Mouse (Mus musculus): ENCODE measurements around the gene Dlg3. TPM values are rescaled to one million over a fixed set of nuclear protein-coding genes. Genes with fewer than 3 reads are reported as not detected.

Gene Dlg3
- polyA plus RNA-seq, 1 experiment from 2014 or later: 9.4 TPM

Other genes starting within 250 kb of the Dlg3 start
- not detected in 2 replicates for gene Dgat2l6, start 242.9 kb upstream of the Dlg3 start, polyA plus RNA-seq (2015; fragmentation: Nextera tagmentation; extraction: Ambion mirVana)
- not detected in 2 replicates for gene Awat1, start 195.5 kb upstream of the Dlg3 start, polyA plus RNA-seq (2015; fragmentation: Nextera tagmentation; extraction: Ambion mirVana)
- not detected in 2 replicates for gene P2ry4, start 172.9 kb upstream of the Dlg3 start, polyA plus RNA-seq (2015; fragmentation: Nextera tagmentation; extraction: Ambion mirVana)
- 0.27 TPM in 1 of 2 replicates, not detected in the other for gene Arr3, start 162.2 kb upstream of the Dlg3 start, polyA plus RNA-seq (2015; fragmentation: Nextera tagmentation; extraction: Ambion mirVana)
- 13.2 and 14.0 TPM in 2 replicates for gene Kif4, start 142.0 kb upstream of the Dlg3 start, polyA plus RNA-seq (2015; fragmentation: Nextera tagmentation; extraction: Ambion mirVana)
- gene Pdzd11, start 141.2 kb upstream of the Dlg3 start, polyA plus RNA-seq (2015; fragmentation: Nextera tagmentation; extraction: Ambion mirVana): 121 and 135 TPM in 2 replicates
- 24.8 and 26.1 TPM in 2 replicates for gene Gdpd2, start 37.8 kb upstream of the Dlg3 start, polyA plus RNA-seq (2015; fragmentation: Nextera tagmentation; extraction: Ambion mirVana)